Mouse (Mus musculus): ENCODE results near the gene Decr2. TPM values are rescaled to one million over a fixed set of nuclear protein-coding genes. Genes with fewer than 3 reads are reported as not detected.

Decr2 gene
- total and polyA plus RNA-seq, 2 experiments: 147 to 237 TPM

GRCm38 (mm10) chr17:26094531-26095110 lies 4.5 kb upstream of the Decr2 start:
- no peaks in the 10 kb centered on the region for H3K27me3 ChIP-seq (ENCODE audit: control insufficient read depth, insufficient read depth, low read length)
- WGBS: 68% methylated on average over 9 of the region's 9 CpGs
- no peak for DNase-seq (ENCODE audit: extremely low read depth, low read depth, low spot score)
- no peak for TF ChIP-seq POLR2A (IDR thresholded peaks at IDR 0.05; ENCODE audit: extremely low read depth, insufficient read depth, low read length)
- H3K4me3 ChIP-seq (ENCODE audit: insufficient read depth, low read depth, low read length): no peak overlapping the region
- H3K9ac ChIP-seq (ENCODE audit: low read depth, low read length): no peak overlapping the region
- no peaks in the 10 kb centered on the region for H3K79me2 ChIP-seq (ENCODE audit: control insufficient read depth, insufficient read depth, low read length)
- H3K27ac ChIP-seq (replicated peaks; ENCODE audit: insufficient read depth, low read depth, low read length): no peak overlapping the region
- H3K36me3 ChIP-seq (ENCODE audit: control insufficient read depth, insufficient read depth, low read length): no peaks in the 10 kb centered on the region
- H3K4me1 ChIP-seq (ENCODE audit: control insufficient read depth, insufficient read depth, low read length): peaks cover 9% of the 10 kb centered on the region

GRCm38 (mm10) chr17:26087059-26087564 lies 3.0 kb downstream of the Decr2 start:
- H3K27ac ChIP-seq (replicated peaks; ENCODE audit: insufficient read depth, low read depth, low read length): peak overlapping the region; percentile 61
- 14% methylated on average over 9 of the region's 9 CpGs for WGBS

GRCm38 (mm10) chr17:26080867-26081266 lies 9.3 kb downstream of the Decr2 start:
- Histone ChIP-seq H3K79me2 (ENCODE audit: control insufficient read depth, insufficient read depth, low read length) (no peaks in the 10 kb centered on the region), H3K9ac (ENCODE audit: low read depth, low read length) (no peak overlapping the region), H3K27me3 (ENCODE audit: control insufficient read depth, insufficient read depth, low read length) (no peaks in the 10 kb centered on the region), H3K4me3 (ENCODE audit: insufficient read depth, low read depth, low read length) (no peak overlapping the region), H3K36me3 (ENCODE audit: control insufficient read depth, insufficient read depth, low read length) (peaks cover 28% of the 10 kb centered on the region), H3K27ac (replicated peaks; ENCODE audit: insufficient read depth, low read depth, low read length) (no peak overlapping the region), H3K4me1 (ENCODE audit: control insufficient read depth, insufficient read depth, low read length) (no peaks in the 10 kb centered on the region)
- WGBS: 17% methylated on average over 2 of the region's 2 CpGs
- TF ChIP-seq POLR2A (IDR thresholded peaks at IDR 0.05; ENCODE audit: extremely low read depth, insufficient read depth, low read length) (no peak), CTCF (IDR thresholded peaks at IDR 0.05; ENCODE audit: low read depth, low read length) (no peak)
- DNase-seq (ENCODE audit: extremely low read depth, low read depth, low spot score): no peak

More at GRCm38 (mm10) chr17:26087059-26087564, 3.0 kb downstream of the Decr2 start:
- no peak overlapping the region for H3K9ac ChIP-seq (ENCODE audit: low read depth, low read length)
- peaks cover 21% of the 10 kb centered on the region for H3K4me1 ChIP-seq (ENCODE audit: control insufficient read depth, insufficient read depth, low read length)
- H3K27me3 ChIP-seq (ENCODE audit: control insufficient read depth, insufficient read depth, low read length): no peaks in the 10 kb centered on the region
- no peak for TF ChIP-seq CTCF (IDR thresholded peaks at IDR 0.05; ENCODE audit: low read depth, low read length)
- H3K36me3 ChIP-seq (ENCODE audit: control insufficient read depth, insufficient read depth, low read length): peaks cover 26% of the 10 kb centered on the region
- H3K4me3 ChIP-seq (ENCODE audit: insufficient read depth, low read depth, low read length): no peak overlapping the region
- peak; percentile 100 for DNase-seq (ENCODE audit: extremely low read depth, low read depth, low spot score)
- H3K79me2 ChIP-seq (ENCODE audit: control insufficient read depth, insufficient read depth, low read length): no peaks in the 10 kb centered on the region

DNA sequence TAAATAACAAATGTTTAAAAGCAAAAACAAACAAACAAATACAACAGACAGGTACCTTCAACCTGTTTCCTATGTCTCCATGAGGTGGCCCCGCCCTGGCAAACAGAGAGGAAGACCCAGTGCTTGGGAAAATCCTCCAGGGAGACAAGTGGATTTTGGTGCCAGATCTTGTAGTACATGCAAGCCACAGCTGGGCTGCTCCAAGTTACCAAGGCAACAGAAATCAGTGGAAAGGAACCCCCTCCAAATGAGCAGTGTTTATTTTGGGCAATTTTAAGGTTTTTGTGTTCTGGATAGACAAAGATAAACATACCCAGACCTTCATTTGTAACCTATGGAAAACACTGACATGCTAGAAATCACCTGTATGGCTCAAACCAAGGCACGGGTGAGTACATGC lies 11.3 kb downstream of the Decr2 start:
- Histone ChIP-seq H3K27me3 (ENCODE audit: control insufficient read depth, insufficient read depth, low read length) (no peaks in the 10 kb centered on the region), H3K36me3 (ENCODE audit: control insufficient read depth, insufficient read depth, low read length) (peaks cover 16% of the 10 kb centered on the region), H3K4me3 (ENCODE audit: insufficient read depth, low read depth, low read length) (no peak overlapping the region), H3K4me1 (ENCODE audit: control insufficient read depth, insufficient read depth, low read length) (no peaks in the 10 kb centered on the region), H3K27ac (replicated peaks; ENCODE audit: insufficient read depth, low read depth, low read length) (no peak overlapping the region), H3K79me2 (ENCODE audit: control insufficient read depth, insufficient read depth, low read length) (no peaks in the 10 kb centered on the region), H3K9ac (ENCODE audit: low read depth, low read length) (no peak overlapping the region)
- 81% methylated on average over 2 of the region's 2 CpGs for WGBS
- DNase-seq (ENCODE audit: extremely low read depth, low read depth, low spot score): no peak
- no peak for TF ChIP-seq POLR2A (IDR thresholded peaks at IDR 0.05; ENCODE audit: extremely low read depth, insufficient read depth, low read length)
- TF ChIP-seq CTCF (IDR thresholded peaks at IDR 0.05; ENCODE audit: low read depth, low read length): no peak

DNA sequence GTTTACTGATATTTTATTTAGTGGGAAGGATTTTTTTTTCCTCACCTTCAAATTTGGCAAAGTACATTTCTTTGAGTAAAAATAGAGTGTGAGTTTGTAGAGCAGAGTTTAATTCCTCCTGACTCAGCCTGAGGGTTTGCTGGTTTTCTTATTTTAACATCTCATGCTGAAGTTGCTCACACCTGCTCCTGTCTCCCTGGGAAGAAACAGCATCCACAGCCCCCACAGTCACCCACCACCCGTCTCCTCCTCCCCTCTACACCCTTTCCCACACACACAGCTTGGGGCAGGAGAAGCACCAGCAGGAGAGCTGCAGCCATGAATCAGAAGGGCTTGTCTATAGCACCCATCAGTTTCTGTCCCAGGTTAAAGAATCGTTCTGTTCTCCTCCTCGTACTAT lies 14.9 kb downstream of the Decr2 start:
- 82% methylated on average over 3 of the region's 3 CpGs for WGBS
- H3K79me2 ChIP-seq (ENCODE audit: control insufficient read depth, insufficient read depth, low read length): no peaks in the 10 kb centered on the region
- H3K9ac ChIP-seq (ENCODE audit: low read depth, low read length): no peak overlapping the region
- no peaks in the 10 kb centered on the region for H3K27me3 ChIP-seq (ENCODE audit: control insufficient read depth, insufficient read depth, low read length)
- H3K4me1 ChIP-seq (ENCODE audit: control insufficient read depth, insufficient read depth, low read length): no peaks in the 10 kb centered on the region; the same call in 1 of the 2 replicates
- H3K27ac ChIP-seq (replicated peaks; ENCODE audit: insufficient read depth, low read depth, low read length): no peak overlapping the region
- no peak overlapping the region for H3K4me3 ChIP-seq (ENCODE audit: insufficient read depth, low read depth, low read length)
- TF ChIP-seq CTCF (IDR thresholded peaks at IDR 0.05; ENCODE audit: low read depth, low read length) (no peak), POLR2A (IDR thresholded peaks at IDR 0.05; ENCODE audit: extremely low read depth, insufficient read depth, low read length) (no peak)
- DNase-seq (ENCODE audit: extremely low read depth, low read depth, low spot score): no peak
- H3K36me3 ChIP-seq (ENCODE audit: control insufficient read depth, insufficient read depth, low read length): no peaks in the 10 kb centered on the region

DNA sequence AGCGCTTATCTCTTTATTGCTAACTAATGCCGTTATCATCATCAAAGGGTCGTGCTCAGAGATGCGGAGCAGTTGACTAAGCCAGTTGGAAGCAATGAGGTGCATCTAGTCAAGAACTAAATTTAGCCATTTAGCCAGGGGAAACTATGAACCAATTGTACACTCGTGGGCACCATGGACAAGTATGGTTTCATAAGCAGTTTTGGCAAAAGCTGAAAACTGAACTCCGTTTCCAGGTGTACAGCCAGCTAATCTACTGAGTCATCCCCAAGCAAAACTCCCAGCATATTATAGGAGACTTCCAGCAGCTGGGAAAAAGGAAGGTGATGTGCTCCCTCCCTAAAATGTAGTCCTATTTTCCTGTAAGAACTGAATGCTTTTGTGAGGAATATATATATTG lies 20.0 kb downstream of the Decr2 start:
- H3K27ac ChIP-seq (replicated peaks; ENCODE audit: insufficient read depth, low read depth, low read length): no peak overlapping the region
- H3K4me1 ChIP-seq (ENCODE audit: control insufficient read depth, insufficient read depth, low read length): peaks cover 23% of the 10 kb centered on the region
- H3K79me2 ChIP-seq (ENCODE audit: control insufficient read depth, insufficient read depth, low read length): peaks cover 25% of the 10 kb centered on the region
- H3K27me3 ChIP-seq (ENCODE audit: control insufficient read depth, insufficient read depth, low read length): no peaks in the 10 kb centered on the region
- no peak for TF ChIP-seq POLR2A (IDR thresholded peaks at IDR 0.05; ENCODE audit: extremely low read depth, insufficient read depth, low read length)
- no peak for TF ChIP-seq CTCF (IDR thresholded peaks at IDR 0.05; ENCODE audit: low read depth, low read length)
- DNase-seq (ENCODE audit: extremely low read depth, low read depth, low spot score): peak; percentile 55
- no peak overlapping the region for H3K9ac ChIP-seq (ENCODE audit: low read depth, low read length)
- H3K4me3 ChIP-seq (ENCODE audit: insufficient read depth, low read depth, low read length): no peak overlapping the region
- no peaks in the 10 kb centered on the region for H3K36me3 ChIP-seq (ENCODE audit: control insufficient read depth, insufficient read depth, low read length)
- WGBS: 22% methylated on average over 6 of the region's 6 CpGs

All from liver, adult 2 months (tissue).